Comparison of ENCODE assay signal across 11 mouse cellular contexts in genomic region chr1:191457103-191457502, GRCm38 (mm10).
"Had no signal": no experiment of that assay in that cellular context is flagged by ENCODE, and none has a peak within 500 bp of the region (broad histone marks: within the 10 kb centered on the region; RNA-seq: fewer than 3 reads in every experiment).

No protein-coding gene starts in this region.

- H3K27ac ChIP-seq: kidney, postnatal 0 days; limb, embryonic 12.5 days; liver, embryonic 14.5 days; midbrain, embryonic 13.5 days had no signal

- H3K4me3 ChIP-seq: limb, embryonic 12.5 days; midbrain, embryonic 13.5 days had no signal

- H3K27me3 ChIP-seq: limb, embryonic 12.5 days; midbrain, embryonic 13.5 days had no signal

- ATAC-seq: midbrain, embryonic 13.5 days had no signal

- H3K9me3 ChIP-seq: limb, embryonic 12.5 days; midbrain, embryonic 13.5 days had no signal

- DNase-seq: kidney, adult 9 months; kidney, postnatal 36 days; liver; lung, adult 2 months; right cerebral cortex, adult 18-20 months; right cerebral cortex, postnatal 25 days; thymus, postnatal 36 days had no signal

- H3K36me3 ChIP-seq: limb, embryonic 12.5 days; midbrain, embryonic 13.5 days had no signal

- H3K4me2 ChIP-seq: limb, embryonic 12.5 days; midbrain, embryonic 13.5 days had no signal

- H3K9ac ChIP-seq: limb, embryonic 12.5 days; liver, embryonic 14.5 days; midbrain, embryonic 13.5 days had no signal
